Mouse (Mus musculus) neural tube, embryonic 12.5 days (tissue): Measurements from ENCODE around the gene RPS10-NUDT3. TPM values are rescaled to one million over a fixed set of nuclear protein-coding genes. Genes with fewer than 3 reads are reported as not detected.

Experiments
- ATAC-seq: fragments of 200-750 bp; cut with Nextera tagmentation; 2 replicates; pipeline ENCODE4 v1.8.0; 2017; ENCODE audit warnings: low read depth, mild to moderate bottlenecking, moderate TSS enrichment, moderate library complexity; ENCODE audit not compliant: low FRiP score
- H3K27ac ChIP-seq: fragments of 300-500 bp; sonication (generic); 2 replicates; pipeline ENCODE4 v1.5.1; 2016
- H3K27me3 ChIP-seq: fragments of 300-500 bp; sonication (generic); replicated peaks from 2 replicates; pipeline ENCODE4 v1.6.1; 2016; ENCODE audit warnings: mild to moderate bottlenecking
- H3K36me3 ChIP-seq: fragments of 300-500 bp; sonication (generic); 2 replicates; pipeline ENCODE4 v1.6.1; 2016; ENCODE audit warnings: mild to moderate bottlenecking
- H3K4me1 ChIP-seq: fragments of 300-500 bp; sonication (generic); 2 replicates; pipeline ENCODE4 v1.6.1; 2016
- H3K4me2 ChIP-seq: fragments of 300-500 bp; sonication (generic); replicated peaks from 2 replicates; pipeline ENCODE4 v1.6.1; 2016; ENCODE audit warnings: mild to moderate bottlenecking
- H3K4me3 ChIP-seq: fragments of 300-500 bp; sonication (generic); 2 replicates; pipeline ENCODE4 v1.5.1; 2016
- H3K9ac ChIP-seq: fragments of 300-500 bp; sonication (generic); 2 replicates; pipeline ENCODE4 v1.6.1; 2016; ENCODE audit warnings: mild to moderate bottlenecking
- H3K9me3 ChIP-seq: fragments of 300-500 bp; sonication (generic); 2 replicates; pipeline ENCODE4 v1.6.1; 2016; ENCODE audit warnings: mild to moderate bottlenecking
- WGBS: fragments of 180-500 bp; shearing (Covaris S2); methylation state at CpG from one replicate; pipeline ENCODE4 v1.1.7; 2016; 5-methylcytosine and 5-hydroxymethylcytosine counted together
- polyA plus RNA-seq: library from polyadenylated mRNA; unstranded; fragments of >200 nt; fragmentation: Nextera tagmentation; extraction: Ambion mirVana; gene quantifications from 2 replicates; pipeline ENCODE4 v1.2.1, GENCODE M21; 2016

The RPS10-NUDT3 gene
- polyA plus RNA-seq, 1 experiment from 2014 or later = not detected

DNA sequence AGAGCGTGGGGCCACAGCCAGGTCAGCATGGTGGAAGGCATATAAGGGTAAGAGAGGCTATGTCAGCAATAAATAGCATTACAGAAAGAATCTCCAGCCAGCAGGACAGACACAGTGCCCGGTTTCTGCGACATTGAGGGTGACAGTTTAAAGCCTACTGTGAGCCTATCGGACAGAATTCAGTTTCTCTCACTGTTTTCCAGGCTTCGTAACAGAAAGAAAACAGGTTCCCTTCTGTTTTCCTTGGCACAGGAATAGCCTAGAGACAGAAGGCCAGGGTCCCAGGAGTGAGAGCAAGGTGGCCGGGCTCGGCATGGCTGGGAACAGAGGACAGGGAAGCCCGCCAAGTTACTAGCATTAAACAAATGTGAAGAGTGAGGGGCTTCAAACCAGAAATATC, 55.2 kb downstream of the RPS10-NUDT3 start:
- no peak overlapping the region for H3K9ac ChIP-seq
- H3K36me3 ChIP-seq = peaks cover 86% of the 10 kb centered on the region
- H3K9me3 ChIP-seq = no peaks in the 10 kb centered on the region
- no peak overlapping the region for H3K4me2 ChIP-seq
- H3K4me1 ChIP-seq = no peaks in the 10 kb centered on the region
- no peak overlapping the region for H3K27ac ChIP-seq
- H3K4me3 ChIP-seq = no peak overlapping the region
- ATAC-seq = no peak
- 93% methylated on average over 8 of the region's 8 CpGs for WGBS
- no peaks in the 10 kb centered on the region for H3K27me3 ChIP-seq

DNA sequence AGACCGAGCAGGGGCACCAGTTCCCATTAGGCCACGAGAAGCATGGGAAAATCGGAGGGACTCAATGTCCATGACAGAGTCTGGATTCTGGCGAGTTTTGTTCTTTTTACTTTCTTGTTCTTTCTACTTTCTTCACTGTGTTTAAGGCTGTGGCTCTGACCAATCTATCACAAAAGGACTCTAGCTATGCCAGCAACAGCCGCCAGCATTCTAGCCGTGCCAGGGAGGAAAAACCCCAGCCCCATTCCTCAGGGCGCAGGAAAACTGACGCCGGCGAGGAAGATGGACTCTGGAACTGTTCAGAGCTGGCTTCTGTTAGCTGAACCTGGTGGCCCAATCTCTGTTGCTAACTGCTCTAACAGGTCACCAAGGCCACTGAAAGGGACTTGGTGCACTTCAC, 56.5 kb downstream of the RPS10-NUDT3 start:
- H3K27me3 ChIP-seq = no peaks in the 10 kb centered on the region
- H3K4me2 ChIP-seq = no peak overlapping the region
- WGBS = 96% methylated on average over 10 of the region's 10 CpGs
- peaks cover 87% of the 10 kb centered on the region for H3K36me3 ChIP-seq
- H3K9me3 ChIP-seq = no peaks in the 10 kb centered on the region
- no peak for ATAC-seq
- H3K9ac ChIP-seq = no peak overlapping the region
- no peak overlapping the region for H3K27ac ChIP-seq
- H3K4me1 ChIP-seq = no peaks in the 10 kb centered on the region
- no peak overlapping the region for H3K4me3 ChIP-seq

DNA sequence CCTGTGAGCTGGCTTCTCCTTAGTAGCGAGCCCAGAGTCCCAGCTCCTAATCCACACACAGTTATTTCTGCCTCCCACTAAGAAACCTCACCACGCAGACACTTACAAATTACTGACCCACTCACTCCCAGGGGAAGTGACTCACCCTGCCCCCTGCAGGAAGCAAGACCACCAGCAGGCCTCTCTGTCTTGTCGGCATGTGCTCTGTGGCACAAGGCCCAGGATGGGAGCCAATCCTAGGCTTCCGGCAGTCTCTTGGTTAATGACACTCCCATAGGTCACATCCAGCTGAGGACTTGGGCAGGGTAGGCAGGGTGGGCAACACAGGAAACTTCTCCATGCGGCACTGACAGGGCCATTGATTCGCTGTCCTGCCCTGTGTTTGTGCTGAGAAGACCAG, 57.6 kb downstream of the RPS10-NUDT3 start:
- Histone ChIP-seq H3K4me1 (no peaks in the 10 kb centered on the region), H3K27me3 (no peaks in the 10 kb centered on the region), H3K36me3 (peaks cover 83% of the 10 kb centered on the region), H3K9me3 (no peaks in the 10 kb centered on the region), H3K9ac (no peak overlapping the region), H3K27ac (no peak overlapping the region), H3K4me3 (no peak overlapping the region), H3K4me2 (no peak overlapping the region)
- ATAC-seq = no peak
- WGBS = 78% methylated on average over 6 of the region's 6 CpGs

DNA sequence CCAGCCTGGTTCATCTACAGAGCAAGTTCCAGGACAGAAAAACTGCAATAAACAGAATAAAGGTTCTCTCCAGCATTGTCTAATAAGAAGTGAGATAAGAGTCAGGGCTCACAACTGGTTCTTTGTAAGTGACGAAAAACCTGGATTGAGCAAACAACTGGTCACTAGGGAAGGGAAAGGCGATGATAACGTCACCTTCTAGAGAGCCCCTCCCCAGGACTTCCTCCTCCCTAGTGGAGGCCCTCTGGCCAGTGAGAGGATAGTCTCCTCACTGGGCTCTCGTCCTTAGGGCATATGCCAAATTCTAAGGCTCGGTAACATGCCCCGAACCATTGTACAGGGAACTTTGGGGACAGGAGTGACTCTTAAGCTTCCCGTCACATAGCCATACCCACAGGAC, 59.0 kb downstream of the RPS10-NUDT3 start:
- H3K4me2 ChIP-seq = no peak overlapping the region
- no peak overlapping the region for H3K27ac ChIP-seq
- H3K36me3 ChIP-seq = peaks cover 69% of the 10 kb centered on the region
- H3K4me1 ChIP-seq = no peaks in the 10 kb centered on the region
- no peak overlapping the region for H3K4me3 ChIP-seq
- H3K27me3 ChIP-seq = no peaks in the 10 kb centered on the region
- no peak for ATAC-seq
- no peak overlapping the region for H3K9ac ChIP-seq
- H3K9me3 ChIP-seq = no peaks in the 10 kb centered on the region
- WGBS = 89% methylated on average over 7 of the region's 7 CpGs

DNA sequence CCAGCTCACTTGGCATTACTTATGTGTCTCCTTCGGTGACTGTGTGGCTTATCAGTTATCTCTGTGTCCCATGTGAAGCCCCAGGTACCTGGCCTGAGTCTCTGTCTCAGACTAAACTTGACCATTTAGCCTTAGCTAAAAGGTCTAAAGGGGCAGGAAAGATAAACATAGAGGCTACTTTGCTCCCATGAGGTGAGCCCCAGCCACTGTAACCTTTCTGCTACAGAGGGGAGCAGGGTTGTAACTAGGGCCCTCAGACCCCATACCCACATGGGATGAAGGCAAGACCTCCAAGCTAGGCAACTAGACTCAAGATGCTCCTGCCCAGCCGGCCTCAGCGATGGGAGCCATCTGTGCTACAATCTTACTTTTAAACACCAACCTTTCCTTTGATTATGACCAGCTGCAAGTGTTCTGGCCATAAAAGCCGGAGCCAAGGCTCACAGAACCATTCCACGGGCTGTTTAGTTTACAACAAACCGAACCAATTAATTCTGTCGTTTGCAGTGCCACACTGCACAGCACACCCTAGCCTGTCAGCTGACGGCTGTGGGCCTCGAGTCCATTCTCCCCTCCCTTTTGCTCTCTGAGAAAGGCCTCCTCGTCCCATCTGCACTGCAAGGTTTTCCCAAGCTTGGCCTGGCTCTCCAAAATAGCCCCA, 59.8 kb downstream of the RPS10-NUDT3 start:
- no peak overlapping the region for H3K4me3 ChIP-seq
- WGBS = 54% methylated on average over 10 of the region's 10 CpGs

DNA sequence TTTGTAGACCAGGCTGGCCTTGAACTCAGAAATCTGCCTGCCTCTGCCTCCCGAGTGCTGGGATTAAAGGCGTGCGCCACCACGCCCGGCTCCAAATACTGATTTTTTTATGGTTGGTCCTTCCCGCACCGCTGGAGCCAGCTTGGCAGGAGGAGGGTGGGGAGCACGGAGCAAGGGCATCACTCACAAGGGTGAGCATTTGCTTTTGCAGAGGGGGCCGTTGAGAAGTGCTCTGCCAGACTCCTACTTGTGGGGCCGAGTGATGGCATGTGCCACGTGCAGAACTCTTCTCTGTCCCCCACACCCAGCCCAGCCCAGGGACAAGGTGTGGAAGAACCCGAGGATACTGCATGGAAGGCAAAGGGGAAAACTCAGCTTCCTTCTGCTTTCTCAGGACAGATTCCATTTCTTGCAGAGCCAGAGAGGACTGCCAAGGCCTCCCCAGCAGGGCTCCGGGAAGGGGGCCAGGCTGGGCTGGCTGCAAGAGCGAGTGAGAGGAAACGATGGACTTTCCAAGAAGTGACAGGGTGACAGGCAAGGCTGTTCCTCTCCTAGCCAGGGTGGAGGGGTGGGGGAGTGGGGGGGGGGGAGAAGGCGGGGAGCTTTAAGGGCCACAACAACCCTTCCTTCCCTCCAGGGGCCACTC, 60.4 kb downstream of the RPS10-NUDT3 start:
- Histone ChIP-seq H3K4me1 (no peaks in the 10 kb centered on the region), H3K36me3 (peaks cover 54% of the 10 kb centered on the region), H3K27ac (no peak overlapping the region), H3K4me2 (no peak overlapping the region), H3K9ac (no peak overlapping the region), H3K4me3 (no peak overlapping the region), H3K9me3 (no peaks in the 10 kb centered on the region), H3K27me3 (no peaks in the 10 kb centered on the region)
- WGBS = 88% methylated on average over 16 of the region's 16 CpGs
- no peak for ATAC-seq

More for the DNA sequence above, 59.8 kb downstream of the RPS10-NUDT3 start:
- Histone ChIP-seq H3K36me3 (peaks cover 61% of the 10 kb centered on the region), H3K9me3 (no peaks in the 10 kb centered on the region), H3K4me2 (no peak overlapping the region), H3K9ac (no peak overlapping the region), H3K27me3 (no peaks in the 10 kb centered on the region), H3K27ac (no peak overlapping the region), H3K4me1 (no peaks in the 10 kb centered on the region)
- no peak for ATAC-seq

DNA sequence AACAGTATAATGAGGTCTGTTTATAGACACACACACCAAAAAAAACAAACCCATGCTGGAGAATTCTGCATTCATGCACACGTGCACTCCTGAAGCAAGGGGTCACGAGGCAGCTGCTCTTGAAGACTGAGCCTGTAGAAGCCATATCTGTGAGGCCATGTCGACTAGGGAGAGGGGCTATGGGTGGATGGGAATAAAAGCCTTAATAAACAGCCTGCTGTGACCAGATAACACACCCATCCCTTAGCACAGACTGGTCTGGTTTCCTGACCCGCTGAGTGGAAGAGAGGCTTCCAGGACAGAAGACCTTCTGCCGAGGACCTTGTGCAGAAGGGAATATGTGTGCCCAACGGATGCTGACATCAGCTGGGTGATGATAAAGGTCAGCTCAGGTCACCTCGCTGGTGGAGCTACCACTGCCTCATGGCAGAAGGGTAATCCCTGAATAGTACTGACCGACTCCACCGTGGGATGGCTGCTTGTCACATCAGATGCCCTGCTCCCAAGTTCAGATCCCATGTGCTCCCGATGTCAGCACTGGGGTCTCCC, 61.2 kb downstream of the RPS10-NUDT3 start:
- no peak overlapping the region for H3K4me2 ChIP-seq
- no peak for ATAC-seq
- no peak overlapping the region for H3K9ac ChIP-seq
- WGBS = 84% methylated on average over 10 of the region's 10 CpGs
- H3K27ac ChIP-seq = no peak overlapping the region
- H3K4me1 ChIP-seq = no peaks in the 10 kb centered on the region
- no peaks in the 10 kb centered on the region for H3K9me3 ChIP-seq
- H3K27me3 ChIP-seq = no peaks in the 10 kb centered on the region
- no peak overlapping the region for H3K4me3 ChIP-seq
- peaks cover 47% of the 10 kb centered on the region for H3K36me3 ChIP-seq

DNA sequence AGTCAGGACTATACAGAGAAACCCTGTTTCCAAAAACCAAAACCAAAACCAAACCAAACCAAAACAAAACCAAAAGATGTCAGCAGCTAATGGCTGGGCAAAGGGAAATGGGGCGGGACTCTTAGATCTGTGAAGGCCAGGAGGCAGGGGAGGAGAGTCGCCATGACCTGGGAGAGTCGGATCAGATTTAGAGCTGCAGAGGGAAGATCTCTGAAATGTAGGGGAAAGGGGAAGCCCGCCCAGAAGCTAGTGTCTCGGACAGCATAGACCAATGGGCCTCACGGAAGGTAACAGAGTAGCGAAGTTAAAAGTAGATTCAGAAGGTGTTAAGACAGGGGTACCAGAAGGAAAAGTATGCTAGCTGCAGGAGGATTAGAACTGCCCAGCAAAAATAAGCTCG, 63.7 kb downstream of the RPS10-NUDT3 start:
- H3K36me3 ChIP-seq = peaks cover 29% of the 10 kb centered on the region
- WGBS = 78% methylated on average over 8 of the region's 8 CpGs
- no peaks in the 10 kb centered on the region for H3K27me3 ChIP-seq
- H3K4me1 ChIP-seq = peaks cover 1% of the 10 kb centered on the region; the same call in 1 of the 2 replicates
- no peak for ATAC-seq
- H3K9me3 ChIP-seq = no peaks in the 10 kb centered on the region
- no peak overlapping the region for H3K9ac ChIP-seq
- no peak overlapping the region for H3K4me3 ChIP-seq
- no peak overlapping the region for H3K27ac ChIP-seq
- H3K4me2 ChIP-seq = no peak overlapping the region

DNA sequence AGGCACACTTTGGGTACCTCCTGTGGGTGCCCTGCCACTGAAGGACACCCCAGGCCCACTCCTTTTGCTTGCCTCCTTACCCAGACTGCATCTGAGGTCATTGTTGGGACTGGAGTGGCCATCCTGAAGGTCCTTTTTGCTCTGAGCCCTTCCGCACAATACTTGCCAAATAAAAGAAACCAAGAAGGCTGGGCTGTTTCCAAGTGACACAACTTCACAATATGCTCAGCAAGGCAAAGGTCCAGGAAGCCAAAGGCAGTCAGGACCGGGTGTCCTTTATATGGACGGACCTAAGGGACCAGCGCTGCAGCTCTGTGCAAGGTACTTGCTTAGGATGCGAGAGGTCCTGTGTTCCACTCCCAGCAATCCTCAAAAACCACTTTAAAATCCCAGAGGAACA, 66.8 kb downstream of the RPS10-NUDT3 start:
- Histone ChIP-seq H3K9me3 (no peaks in the 10 kb centered on the region), H3K4me1 (peaks cover 23% of the 10 kb centered on the region), H3K27me3 (no peaks in the 10 kb centered on the region), H3K4me3 (no peak overlapping the region), H3K4me2 (no peak overlapping the region), H3K36me3 (peaks cover 6% of the 10 kb centered on the region; the same call in 1 of the 2 replicates), H3K27ac (no peak overlapping the region), H3K9ac (no peak overlapping the region)
- WGBS = 85% methylated on average over 5 of the region's 5 CpGs
- no peak for ATAC-seq

DNA sequence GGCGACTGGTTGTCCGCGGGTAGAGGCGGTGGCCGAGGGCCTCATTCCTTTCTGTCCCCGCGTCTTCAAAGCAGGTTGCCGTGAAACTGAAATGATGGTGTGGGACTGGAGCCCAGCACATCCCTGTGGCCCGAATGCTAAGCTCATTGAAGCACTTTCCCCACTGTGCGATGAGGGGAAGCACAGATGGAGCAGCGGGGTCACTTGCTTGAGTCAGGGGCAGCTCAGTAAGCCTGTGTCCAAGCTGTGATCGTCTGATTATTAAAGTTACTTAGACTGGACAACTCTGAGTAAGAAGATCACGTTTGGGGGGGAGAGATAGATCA, 69.1 kb downstream of the RPS10-NUDT3 start:
- H3K36me3 ChIP-seq = peaks cover 10% of the 10 kb centered on the region
- no peaks in the 10 kb centered on the region for H3K9me3 ChIP-seq
- ATAC-seq = no peak
- no peaks in the 10 kb centered on the region for H3K27me3 ChIP-seq
- H3K4me1 ChIP-seq = peaks cover 27% of the 10 kb centered on the region
- H3K27ac ChIP-seq = no peak overlapping the region
- peak overlapping the region; percentile 92 for H3K4me2 ChIP-seq
- under 1% methylated on average over 13 of the region's 13 CpGs for WGBS
- peak overlapping the region; percentile 56 for H3K4me3 ChIP-seq
- H3K9ac ChIP-seq = peak overlapping the region; percentile 67

DNA sequence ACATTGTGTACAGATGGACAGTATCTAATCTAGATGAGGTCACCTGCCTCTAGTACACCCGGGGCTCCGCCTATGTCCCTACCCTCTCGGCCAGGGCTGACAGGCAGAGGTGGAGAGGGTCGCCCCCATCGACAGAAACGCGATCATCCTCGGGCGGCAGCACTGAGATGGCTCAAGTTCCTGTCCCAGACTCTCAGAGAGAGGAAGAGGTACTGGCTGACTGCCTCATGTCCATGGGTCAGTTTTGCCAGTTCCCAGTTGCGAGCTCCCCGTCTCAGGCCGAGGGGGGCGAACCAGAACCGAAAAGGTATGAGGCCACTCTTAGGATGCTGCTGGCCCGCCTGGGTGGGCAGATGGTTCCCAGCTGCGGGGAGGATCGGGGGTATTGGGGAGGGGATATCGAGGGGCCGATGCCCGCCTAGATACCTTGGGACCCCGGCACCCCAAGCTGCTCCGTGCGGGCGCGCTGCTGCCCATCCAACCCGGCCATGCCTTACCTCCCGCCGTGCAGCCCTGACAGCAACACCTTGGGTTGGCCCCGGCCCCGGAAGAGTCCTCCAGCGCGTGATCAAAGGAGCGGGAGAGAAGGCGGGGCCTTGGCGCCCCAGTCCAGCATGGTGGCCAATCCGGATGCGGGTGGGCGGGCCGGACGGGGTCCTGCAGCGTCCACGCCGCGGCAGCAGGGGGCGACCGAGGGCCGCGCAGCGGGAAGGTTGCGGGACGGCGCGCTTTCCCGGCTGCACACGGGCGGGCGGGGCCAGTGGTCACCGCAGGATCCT, 69.7 kb downstream of the RPS10-NUDT3 start, which contains the start of gene AI413582:
TSS of gene AI413582 (minus strand) at position 594 of the 779 bp plus-strand sequence.
- Histone ChIP-seq H3K4me2 (peak within 1 kb of the TSS; percentile 92), H3K4me1 (peaks cover 27% of the 10 kb centered on the region), H3K27me3 (no peaks in the 10 kb centered on the region), H3K9ac (peak within 1 kb of the TSS; percentile 67), H3K9me3 (no peaks in the 10 kb centered on the region), H3K27ac (no peak within 1 kb of the TSS), H3K36me3 (peaks cover 12% of the 10 kb centered on the region), H3K4me3 (peak within 1 kb of the TSS; percentile 56)
- under 1% methylated on average over 58 of the region's 58 CpGs for WGBS
- ATAC-seq = peak; percentile 93
